Mouse (Mus musculus): ENCODE results near the gene Aven.

The Aven gene

GRCm38 (mm10) chr2:112677246-112677645 is 184.5 kb downstream of the Aven start:
- no peak for DNase-seq

DNA sequence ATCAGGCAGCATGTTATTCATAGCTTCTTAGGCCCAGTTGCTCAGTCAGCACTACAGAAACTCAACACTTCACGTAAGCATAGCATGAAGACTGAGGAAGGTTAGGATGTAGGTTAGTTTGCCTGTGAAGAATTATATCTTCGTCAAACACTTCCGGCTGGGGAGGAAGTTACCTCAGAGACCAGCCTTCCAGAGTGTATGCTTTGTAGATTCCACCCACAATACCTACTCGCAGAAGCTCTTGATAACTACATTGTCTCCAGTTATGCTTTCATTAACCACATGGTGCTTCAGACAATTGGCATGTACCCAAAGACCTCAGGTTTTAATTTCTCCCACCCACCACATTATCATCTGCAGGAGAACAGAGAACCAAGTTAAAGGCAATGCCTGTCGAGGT is 189.1 kb downstream of the Aven start:
- DNase-seq, result no peak

Data from kidney, adult 9 months (tissue).